Mouse (Mus musculus): ENCODE data around the gene Lamc3. TPM values are rescaled to one million over a fixed set of nuclear protein-coding genes. Genes with fewer than 3 reads are reported as not detected.
A peak's percentile ranks its signal among the peaks of the same experiment; 100 is the strongest.

Lamc3 gene
- polyA plus RNA-seq, 1 experiment from 2014 or later = 1.0 TPM

GRCm38 (mm10) chr2:31950058-31950871 lies 63.2 kb downstream of the Lamc3 start, which contains the start of gene Aif1l:
TSS of gene Aif1l (plus strand) at chr2:31950139.
- peak within 1 kb of the TSS; percentile 79 for H3K4me3 ChIP-seq (ENCODE audit: low read depth, low read length)
- no peak within 1 kb of the TSS for H3K27ac ChIP-seq (ENCODE audit: low read depth, low read length)
- peak within 1 kb of the TSS; percentile 85 for H3K9ac ChIP-seq (ENCODE audit: low read depth, low read length)
- ATAC-seq (replicated peaks; ENCODE audit: insufficient number of reproducible peaks, low FRiP score, low TSS enrichment) = 0 out of 2 replicates have a peak, but pooled peaks have one; percentile 46
- no peaks in the 10 kb centered on the region for H3K36me3 ChIP-seq (ENCODE audit: control insufficient read depth, insufficient read depth, low read length)
- peak within 1 kb of the TSS; percentile 96 for H3K4me2 ChIP-seq
- peaks cover 28% of the 10 kb centered on the region for H3K4me1 ChIP-seq (ENCODE audit: control insufficient read depth, insufficient read depth, low read length)
- WGBS (ENCODE audit: insufficient replicate concordance) = under 1% methylated on average over 66 of the region's 66 CpGs
- no peaks in the 10 kb centered on the region; the same call in 1 of the 2 replicates for H3K27me3 ChIP-seq (ENCODE audit: control insufficient read depth, insufficient read depth, low read length)
- no peaks in the 10 kb centered on the region for H3K9me3 ChIP-seq (replicated peaks; ENCODE audit: control insufficient read depth, low read length)

- Histone ChIP-seq H3K4me3 (ENCODE audit: low read depth, low read length) (peak overlapping the region; percentile 79), H3K36me3 (ENCODE audit: control insufficient read depth, insufficient read depth, low read length) (no peaks in the 10 kb centered on the region), H3K9me3 (replicated peaks; ENCODE audit: control insufficient read depth, low read length) (no peaks in the 10 kb centered on the region), H3K27ac (ENCODE audit: low read depth, low read length) (no peak overlapping the region), H3K4me2 (peak overlapping the region; percentile 96), H3K9ac (ENCODE audit: low read depth, low read length) (peak overlapping the region; percentile 85), H3K4me1 (ENCODE audit: control insufficient read depth, insufficient read depth, low read length) (peaks cover 28% of the 10 kb centered on the region), H3K27me3 (ENCODE audit: control insufficient read depth, insufficient read depth, low read length) (no peaks in the 10 kb centered on the region; the same call in 1 of the 2 replicates)
- WGBS (ENCODE audit: insufficient replicate concordance) = 18% methylated on average over 9 of the region's 9 CpGs
- no peak for ATAC-seq (replicated peaks; ENCODE audit: insufficient number of reproducible peaks, low FRiP score, low TSS enrichment)
Observed at GRCm38 (mm10) chr2:31950966-31951365, 63.9 kb downstream of the Lamc3 start.

- Histone ChIP-seq H3K9me3 (replicated peaks; ENCODE audit: control insufficient read depth, low read length) (no peaks in the 10 kb centered on the region), H3K27me3 (ENCODE audit: control insufficient read depth, insufficient read depth, low read length) (no peaks in the 10 kb centered on the region; the same call in 1 of the 2 replicates), H3K27ac (ENCODE audit: low read depth, low read length) (no peak overlapping the region), H3K4me1 (ENCODE audit: control insufficient read depth, insufficient read depth, low read length) (peaks cover 28% of the 10 kb centered on the region), H3K36me3 (ENCODE audit: control insufficient read depth, insufficient read depth, low read length) (peaks cover 2% of the 10 kb centered on the region; the same call in 1 of the 2 replicates), H3K4me3 (ENCODE audit: low read depth, low read length) (no peak overlapping the region), H3K4me2 (no peak overlapping the region), H3K9ac (ENCODE audit: low read depth, low read length) (no peak overlapping the region)
- 79% methylated on average over 10 of the region's 10 CpGs for WGBS (ENCODE audit: insufficient replicate concordance)
- no peak for ATAC-seq (replicated peaks; ENCODE audit: insufficient number of reproducible peaks, low FRiP score, low TSS enrichment)
Observed at GRCm38 (mm10) chr2:31952236-31952635, 65.1 kb downstream of the Lamc3 start.

DNA sequence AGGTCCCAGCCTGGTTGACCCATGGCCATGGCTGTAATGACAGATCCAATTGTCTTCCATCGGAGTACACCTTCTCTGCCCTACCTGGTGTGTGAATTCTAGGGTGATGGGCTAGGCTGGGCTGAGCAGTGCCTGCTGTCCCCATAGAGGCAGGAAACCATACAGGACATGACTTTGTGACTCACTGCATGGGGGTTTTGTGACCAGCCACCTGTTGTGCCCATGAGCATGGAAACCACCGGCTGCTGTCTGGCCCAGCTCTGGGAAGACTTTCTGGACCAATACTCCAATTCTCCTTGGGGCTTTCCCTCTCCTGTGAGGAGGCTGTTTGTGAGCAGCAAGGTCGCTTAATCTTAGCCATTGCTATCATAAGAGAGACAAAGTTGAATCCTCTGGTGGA lies 65.6 kb downstream of the Lamc3 start:
- H3K4me2 ChIP-seq = peak overlapping the region; percentile 29
- H3K27ac ChIP-seq (ENCODE audit: low read depth, low read length) = no peak overlapping the region

DNA sequence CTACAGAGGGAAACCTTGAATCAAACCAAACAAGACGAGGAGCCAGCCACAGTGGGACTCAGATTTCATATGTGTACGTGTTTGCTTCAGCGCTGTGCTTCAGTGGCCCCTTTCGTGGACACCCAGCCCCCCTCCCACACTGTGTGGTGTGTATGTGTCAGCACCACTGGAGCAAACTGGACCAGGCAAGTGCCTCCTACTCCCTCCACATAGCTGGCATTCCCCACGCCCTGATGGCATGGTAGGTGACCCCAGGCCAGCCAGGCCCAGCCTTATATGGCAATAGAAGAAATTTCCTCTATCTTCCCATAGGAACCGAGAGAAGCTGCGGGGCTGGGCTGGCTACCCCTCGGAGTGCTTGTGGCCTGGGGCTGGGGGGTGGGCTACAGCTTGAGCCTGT lies 66.6 kb downstream of the Lamc3 start:
- no peaks in the 10 kb centered on the region for H3K9me3 ChIP-seq (replicated peaks; ENCODE audit: control insufficient read depth, low read length)
- WGBS (ENCODE audit: insufficient replicate concordance) = 34% methylated on average over 8 of the region's 8 CpGs
- peak overlapping the region; percentile 88 for H3K27ac ChIP-seq (ENCODE audit: low read depth, low read length)
- ATAC-seq (replicated peaks; ENCODE audit: insufficient number of reproducible peaks, low FRiP score, low TSS enrichment) = peak; percentile 60
- peaks cover 3% of the 10 kb centered on the region; the same call in 1 of the 2 replicates for H3K36me3 ChIP-seq (ENCODE audit: control insufficient read depth, insufficient read depth, low read length)
- peak overlapping the region; percentile 16 for H3K4me2 ChIP-seq
- H3K27me3 ChIP-seq (ENCODE audit: control insufficient read depth, insufficient read depth, low read length) = no peaks in the 10 kb centered on the region; the same call in 1 of the 2 replicates
- H3K4me1 ChIP-seq (ENCODE audit: control insufficient read depth, insufficient read depth, low read length) = peaks cover 28% of the 10 kb centered on the region
- H3K9ac ChIP-seq (ENCODE audit: low read depth, low read length) = peak overlapping the region; percentile 28; the same call in 1 of the 2 replicates
- no peak overlapping the region for H3K4me3 ChIP-seq (ENCODE audit: low read depth, low read length)

More for the DNA sequence above, 65.6 kb downstream of the Lamc3 start:
- Histone ChIP-seq H3K4me1 (ENCODE audit: control insufficient read depth, insufficient read depth, low read length) (peaks cover 28% of the 10 kb centered on the region), H3K36me3 (ENCODE audit: control insufficient read depth, insufficient read depth, low read length) (peaks cover 3% of the 10 kb centered on the region; the same call in 1 of the 2 replicates), H3K27me3 (ENCODE audit: control insufficient read depth, insufficient read depth, low read length) (no peaks in the 10 kb centered on the region; the same call in 1 of the 2 replicates), H3K9ac (ENCODE audit: low read depth, low read length) (no peak overlapping the region), H3K4me3 (ENCODE audit: low read depth, low read length) (no peak overlapping the region), H3K9me3 (replicated peaks; ENCODE audit: control insufficient read depth, low read length) (no peaks in the 10 kb centered on the region)
- 77% methylated on average over 3 of the region's 3 CpGs for WGBS (ENCODE audit: insufficient replicate concordance)
- ATAC-seq (replicated peaks; ENCODE audit: insufficient number of reproducible peaks, low FRiP score, low TSS enrichment) = no peak

DNA sequence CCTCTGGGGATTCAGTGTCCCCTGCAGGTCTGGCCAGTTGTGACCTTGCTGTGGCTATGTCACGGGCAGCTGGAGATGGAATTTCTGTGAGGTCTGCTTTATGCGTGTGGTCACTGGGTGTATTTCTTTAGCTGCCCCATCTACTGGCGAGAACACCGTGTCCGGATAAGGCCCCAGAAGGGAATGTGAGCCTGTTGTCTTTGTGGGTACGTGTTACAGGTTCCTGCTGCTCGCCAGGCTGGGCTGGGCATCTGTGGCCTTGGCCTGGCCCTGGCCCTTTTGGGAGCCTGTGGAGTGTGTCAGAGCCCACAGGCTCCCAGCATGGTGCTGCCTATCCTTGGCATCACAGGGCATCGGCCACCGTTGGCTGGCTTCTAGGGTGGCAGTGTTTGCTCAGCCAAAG lies 67.7 kb downstream of the Lamc3 start:
- Histone ChIP-seq H3K9me3 (replicated peaks; ENCODE audit: control insufficient read depth, low read length) (no peaks in the 10 kb centered on the region), H3K9ac (ENCODE audit: low read depth, low read length) (peak overlapping the region; percentile 43; the same call in 1 of the 2 replicates), H3K27ac (ENCODE audit: low read depth, low read length) (peak overlapping the region; percentile 88), H3K4me1 (ENCODE audit: control insufficient read depth, insufficient read depth, low read length) (peaks cover 29% of the 10 kb centered on the region), H3K36me3 (ENCODE audit: control insufficient read depth, insufficient read depth, low read length) (peaks cover 3% of the 10 kb centered on the region; the same call in 1 of the 2 replicates), H3K27me3 (ENCODE audit: control insufficient read depth, insufficient read depth, low read length) (no peaks in the 10 kb centered on the region), H3K4me3 (ENCODE audit: low read depth, low read length) (no peak overlapping the region), H3K4me2 (no peak overlapping the region)
- WGBS (ENCODE audit: insufficient replicate concordance) = 66% methylated on average over 9 of the region's 9 CpGs
- ATAC-seq (replicated peaks; ENCODE audit: insufficient number of reproducible peaks, low FRiP score, low TSS enrichment) = no peak

DNA sequence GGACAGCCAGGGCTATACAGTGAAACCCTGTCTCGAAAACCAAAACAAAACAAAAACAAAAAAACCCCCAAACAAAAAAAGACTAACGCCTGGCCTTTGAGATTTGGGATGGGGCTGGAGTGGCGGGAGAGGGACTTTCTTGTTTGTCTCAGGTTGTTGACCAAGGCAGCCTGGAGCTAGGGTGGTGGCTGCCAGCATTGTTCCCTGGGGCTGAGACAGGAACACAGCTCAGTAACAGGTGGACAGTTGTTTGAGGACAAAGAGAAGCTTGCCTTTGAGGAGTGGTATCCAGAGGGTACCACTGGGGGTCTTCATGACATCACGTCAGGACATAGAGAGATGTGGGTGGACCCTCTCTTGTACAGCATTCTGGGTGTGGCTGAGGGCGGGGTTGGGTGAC lies 68.6 kb downstream of the Lamc3 start:
- Histone ChIP-seq H3K27me3 (ENCODE audit: control insufficient read depth, insufficient read depth, low read length) (no peaks in the 10 kb centered on the region), H3K4me1 (ENCODE audit: control insufficient read depth, insufficient read depth, low read length) (peaks cover 31% of the 10 kb centered on the region), H3K4me3 (ENCODE audit: low read depth, low read length) (no peak overlapping the region), H3K36me3 (ENCODE audit: control insufficient read depth, insufficient read depth, low read length) (peaks cover 3% of the 10 kb centered on the region; the same call in 1 of the 2 replicates), H3K9ac (ENCODE audit: low read depth, low read length) (0 out of 2 replicates have a peak overlapping the region, but pooled peaks have one; percentile 28), H3K9me3 (replicated peaks; ENCODE audit: control insufficient read depth, low read length) (no peaks in the 10 kb centered on the region), H3K4me2 (no peak overlapping the region), H3K27ac (ENCODE audit: low read depth, low read length) (no peak overlapping the region)
- 83% methylated on average over 5 of the region's 5 CpGs for WGBS (ENCODE audit: insufficient replicate concordance)
- ATAC-seq (replicated peaks; ENCODE audit: insufficient number of reproducible peaks, low FRiP score, low TSS enrichment) = no peak

DNA sequence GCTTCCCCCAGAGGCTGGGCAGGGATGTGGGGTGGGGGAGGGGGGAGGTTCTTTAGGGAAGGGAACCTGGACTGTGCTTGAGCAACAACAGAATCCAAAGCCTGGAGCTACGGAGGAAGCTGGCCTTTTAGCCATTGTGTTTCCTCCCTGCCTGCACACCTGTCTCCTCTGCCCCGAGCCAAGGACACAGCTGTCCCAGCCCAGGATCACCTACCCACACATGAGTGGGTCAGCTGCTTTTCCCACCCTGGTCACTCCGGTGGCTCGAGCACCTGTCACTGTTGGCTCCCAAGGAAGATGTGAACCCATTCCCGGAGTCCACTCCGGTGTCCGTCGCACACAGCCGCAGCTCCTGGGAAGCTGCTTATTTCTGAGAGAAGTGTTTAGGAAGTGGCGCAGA lies 70.1 kb downstream of the Lamc3 start:
- H3K36me3 ChIP-seq (ENCODE audit: control insufficient read depth, insufficient read depth, low read length) = peaks cover 3% of the 10 kb centered on the region; the same call in 1 of the 2 replicates
- H3K4me1 ChIP-seq (ENCODE audit: control insufficient read depth, insufficient read depth, low read length) = peaks cover 21% of the 10 kb centered on the region
- H3K27me3 ChIP-seq (ENCODE audit: control insufficient read depth, insufficient read depth, low read length) = no peaks in the 10 kb centered on the region
- no peaks in the 10 kb centered on the region for H3K9me3 ChIP-seq (replicated peaks; ENCODE audit: control insufficient read depth, low read length)
- WGBS (ENCODE audit: insufficient replicate concordance) = 81% methylated on average over 10 of the region's 10 CpGs
- no peak overlapping the region for H3K9ac ChIP-seq (ENCODE audit: low read depth, low read length)
- H3K4me3 ChIP-seq (ENCODE audit: low read depth, low read length) = no peak overlapping the region
- no peak for ATAC-seq (replicated peaks; ENCODE audit: insufficient number of reproducible peaks, low FRiP score, low TSS enrichment)
- no peak overlapping the region for H3K27ac ChIP-seq (ENCODE audit: low read depth, low read length)
- H3K4me2 ChIP-seq = no peak overlapping the region
